ENCODE assay signal across 8 mouse cellular contexts in the genomic region with DNA sequence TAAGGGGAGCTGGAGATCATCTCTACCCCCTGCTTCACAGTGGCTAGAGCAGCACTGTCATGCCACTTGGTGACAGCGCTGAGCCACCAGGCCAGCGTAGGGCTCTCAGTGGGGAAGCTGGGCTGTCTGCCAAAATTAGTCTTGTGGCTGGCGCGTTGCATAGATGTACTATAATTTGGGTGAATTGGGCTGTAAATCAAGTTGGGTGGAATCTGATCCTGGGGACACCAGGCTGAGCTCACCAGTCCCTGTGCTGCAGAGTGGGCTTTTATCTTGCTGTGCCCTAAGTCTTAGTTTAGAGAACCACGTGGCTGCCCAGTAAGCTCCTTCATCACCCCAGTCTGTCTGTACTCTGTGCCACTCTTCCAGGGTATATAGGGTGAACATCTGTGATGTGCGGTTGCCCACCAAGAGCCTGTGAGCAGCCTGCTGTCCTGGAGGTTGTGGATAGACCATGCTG. TPM values are rescaled to one million over a fixed set of nuclear protein-coding genes. Genes with fewer than 3 reads are reported as not detected.
DNase-seq lines count a peak whose midpoint lies in the region; ATAC-seq lines count a peak whose summit lies in the region.

No protein-coding gene starts in this region.

- 55% methylated on average over 6 of the region's 6 CpGs for WGBS in forebrain, embryonic 12.5 days
- WGBS in forebrain, embryonic 11.5 days, result 84% methylated on average over 6 of the region's 6 CpGs
- WGBS in intestine, embryonic 16.5 days, result 61% methylated on average over 6 of the region's 6 CpGs

- no peak overlapping the region for H3K4me2 ChIP-seq in forebrain, embryonic 12.5 days
- no peak overlapping the region for H3K4me2 ChIP-seq in forebrain, embryonic 11.5 days (ENCODE audit: low read depth, low read length, severe bottlenecking)
- no peak overlapping the region for H3K4me2 ChIP-seq in intestine, embryonic 16.5 days (ENCODE audit: low read depth, low read length)

- H3K36me3 ChIP-seq in forebrain, embryonic 12.5 days (replicated peaks), result peaks cover 95% of the 10 kb centered on the region
- peaks cover 14% of the 10 kb centered on the region for H3K36me3 ChIP-seq in forebrain, embryonic 11.5 days (ENCODE audit: control insufficient read depth, insufficient read depth, low read length)
- peaks cover 28% of the 10 kb centered on the region for H3K36me3 ChIP-seq in intestine, embryonic 16.5 days (ENCODE audit: control insufficient read depth, insufficient read depth, low read length)

- H3K9me3 ChIP-seq in forebrain, embryonic 12.5 days, result no peaks in the 10 kb centered on the region
- no peaks in the 10 kb centered on the region for H3K9me3 ChIP-seq in forebrain, embryonic 11.5 days (ENCODE audit: control insufficient read depth, low read length)
- no peaks in the 10 kb centered on the region for H3K9me3 ChIP-seq in intestine, embryonic 16.5 days (ENCODE audit: control insufficient read depth, low read length)

- intact Hi-C loops in left cerebral cortex, postnatal 10 days (cut with DNase I), result no loop called here

- no peak overlapping the region for H3K4me3 ChIP-seq in forebrain, embryonic 12.5 days (replicated peaks)
- H3K4me3 ChIP-seq in forebrain, embryonic 11.5 days (ENCODE audit: low read depth, low read length), result no peak overlapping the region
- no peak overlapping the region for H3K4me3 ChIP-seq in intestine, embryonic 16.5 days (ENCODE audit: low read length)

- H3K4me1 ChIP-seq in forebrain, embryonic 12.5 days, result peaks cover 11% of the 10 kb centered on the region; the same call in 1 of the 2 replicates
- H3K4me1 ChIP-seq in forebrain, embryonic 11.5 days (replicated peaks; ENCODE audit: control insufficient read depth, insufficient read depth, low read length), result no peaks in the 10 kb centered on the region
- 0 out of 2 replicates have a peak, but pooled peaks cover 2% of the 10 kb centered on the region for H3K4me1 ChIP-seq in intestine, embryonic 16.5 days (ENCODE audit: control insufficient read depth, insufficient read depth, low read length)

- H3K27ac ChIP-seq in forebrain, embryonic 12.5 days, result peak overlapping the region; percentile 66; the same call in 1 of the 2 replicates
- H3K27ac ChIP-seq in forebrain, embryonic 11.5 days (ENCODE audit: low read depth, low read length), result no peak overlapping the region
- no peak overlapping the region for H3K27ac ChIP-seq in intestine, embryonic 16.5 days (ENCODE audit: low read length)

- peak; percentile 37; the same call in 1 of the 2 replicates for ATAC-seq in forebrain, embryonic 12.5 days (ENCODE audit: low FRiP score)
- ATAC-seq in forebrain, embryonic 11.5 days (replicated peaks; ENCODE audit: low FRiP score), result no peak
- 0 out of 2 replicates have a peak, but pooled peaks have one; percentile 45 for ATAC-seq in intestine, embryonic 16.5 days

- H3K9ac ChIP-seq in forebrain, embryonic 12.5 days, result no peak overlapping the region
- no peak overlapping the region for H3K9ac ChIP-seq in forebrain, embryonic 11.5 days (ENCODE audit: low read length)
- H3K9ac ChIP-seq in intestine, embryonic 16.5 days (ENCODE audit: low read depth, low read length), result no peak overlapping the region

- H3K27me3 ChIP-seq in forebrain, embryonic 12.5 days, result no peaks in the 10 kb centered on the region
- H3K27me3 ChIP-seq in forebrain, embryonic 11.5 days (ENCODE audit: control insufficient read depth, insufficient read depth, low read length), result no peaks in the 10 kb centered on the region
- H3K27me3 ChIP-seq in intestine, embryonic 16.5 days (replicated peaks; ENCODE audit: control insufficient read depth, insufficient read depth, low read length), result no peaks in the 10 kb centered on the region

- DNase-seq in forebrain, embryonic 11.5 days (ENCODE audit: low spot score), result no peak
- DNase-seq in brain, adult 2 months (ENCODE audit: low read depth, low spot score), result peak; percentile 95
- DNase-seq in frontal cortex, postnatal 36 days (ENCODE audit: low spot score in 2 of 2), result peak; percentile 57 to 75
- peak; percentile 49 to 64 for DNase-seq in left cerebral cortex, postnatal 10 days (ENCODE audit: extremely low spot score in 1 of 2, low spot score in 2 of 2)
- peak; percentile 79 to 81 for DNase-seq in right cerebral cortex, postnatal 10 days (ENCODE audit: low spot score in 2 of 2)
- DNase-seq in ovary, adult 18-20 months (ENCODE audit: low spot score), result no peak

RNA-seq across cellular contexts. Expression of a gene that starts 20.8 kb away (rescaled TPM):
- polyA plus RNA-seq in forebrain, embryonic 12.5 days (2016; fragmentation: Nextera tagmentation; extraction: Ambion mirVana), result 119 and 121 TPM in 2 replicates
- polyA plus RNA-seq in forebrain, embryonic 11.5 days (2014; fragmentation: Nextera tagmentation; extraction: Ambion mirVana), result 132 and 139 TPM in 2 replicates
- polyA plus RNA-seq in intestine, embryonic 16.5 days (2015; fragmentation: Nextera tagmentation; extraction: Ambion mirVana), result 66.5 and 72.8 TPM in 2 replicates
- total RNA-seq in left cerebral cortex, postnatal 10 days (2021), result 10 to 100 TPM; 88.4 to 97.2 TPM

RNA-seq across cellular contexts. Expression of a gene that starts 23.7 kb away (rescaled TPM):
- 316 and 323 TPM in 2 replicates for polyA plus RNA-seq in forebrain, embryonic 12.5 days (2016; fragmentation: Nextera tagmentation; extraction: Ambion mirVana)
- polyA plus RNA-seq in forebrain, embryonic 11.5 days (2014; fragmentation: Nextera tagmentation; extraction: Ambion mirVana), result 292 and 332 TPM in 2 replicates
- polyA plus RNA-seq in intestine, embryonic 16.5 days (2015; fragmentation: Nextera tagmentation; extraction: Ambion mirVana), result 527 and 530 TPM in 2 replicates
- total RNA-seq in left cerebral cortex, postnatal 10 days (2021), result 100 to 1,000 TPM; 205 to 222 TPM

RNA-seq across cellular contexts. Expression of a gene that starts 23.9 kb away (rescaled TPM):
- 15.3 and 15.9 TPM in 2 replicates for polyA plus RNA-seq in forebrain, embryonic 12.5 days (2016; fragmentation: Nextera tagmentation; extraction: Ambion mirVana)
- polyA plus RNA-seq in forebrain, embryonic 11.5 days (2014; fragmentation: Nextera tagmentation; extraction: Ambion mirVana), result 14.1 and 21.4 TPM in 2 replicates
- 15.7 and 16.6 TPM in 2 replicates for polyA plus RNA-seq in intestine, embryonic 16.5 days (2015; fragmentation: Nextera tagmentation; extraction: Ambion mirVana)
- total RNA-seq in left cerebral cortex, postnatal 10 days (2021), result 1 to 10 TPM; 8.8 TPM

Comparison
In these comparisons a context has a peak if more than half of its experiments do, and no peak if none do; other contexts are left out.
1. DNase-seq: peak in brain, adult 2 months (single experiment), frontal cortex, postnatal 36 days (2 of 2), left cerebral cortex, postnatal 10 days (2 of 2) and right cerebral cortex, postnatal 10 days (2 of 2); none in forebrain, embryonic 11.5 days (single experiment) and ovary, adult 18-20 months (single experiment).